Mouse (Mus musculus): Measurements from ENCODE around the gene Il1b.

- TF ChIP-seq CTCF (IDR thresholded peaks at IDR 0.05; ENCODE audit: borderline replicate concordance, insufficient read depth, low read length) (no peak), POLR2A (IDR thresholded peaks at IDR 0.05; ENCODE audit: low read depth, low read length) (no peak)
These were observed 30.9 kb upstream of the Il1b start for GRCm38 (mm10) chr2:129401803-129402202.

Data from embryonic fibroblast, embryonic 13.5 days (primary cell).